Mouse (Mus musculus): ENCODE data around the gene Zbtb46.

The Zbtb46 gene

DNA sequence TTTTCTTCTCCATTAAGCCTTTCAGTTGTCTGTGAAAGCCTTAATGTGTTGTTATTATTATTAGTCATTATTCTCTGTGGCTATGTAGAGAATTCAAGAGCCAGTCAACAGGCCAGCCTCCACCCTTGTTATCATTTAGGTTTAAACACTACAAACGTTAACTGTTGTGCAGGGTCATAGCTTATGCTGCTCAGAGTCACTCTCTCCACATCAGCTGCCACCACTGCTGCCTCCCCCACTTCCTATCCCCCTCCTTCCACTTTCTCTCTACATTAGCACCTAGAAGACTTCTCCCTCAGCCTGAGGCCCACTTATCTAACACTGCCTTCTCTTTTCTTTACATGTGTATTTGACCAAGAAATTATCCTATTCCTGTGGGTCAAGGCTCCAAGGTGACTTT, 57.7 kb downstream of the Zbtb46 start:
- DNase-seq = no peak

DNA sequence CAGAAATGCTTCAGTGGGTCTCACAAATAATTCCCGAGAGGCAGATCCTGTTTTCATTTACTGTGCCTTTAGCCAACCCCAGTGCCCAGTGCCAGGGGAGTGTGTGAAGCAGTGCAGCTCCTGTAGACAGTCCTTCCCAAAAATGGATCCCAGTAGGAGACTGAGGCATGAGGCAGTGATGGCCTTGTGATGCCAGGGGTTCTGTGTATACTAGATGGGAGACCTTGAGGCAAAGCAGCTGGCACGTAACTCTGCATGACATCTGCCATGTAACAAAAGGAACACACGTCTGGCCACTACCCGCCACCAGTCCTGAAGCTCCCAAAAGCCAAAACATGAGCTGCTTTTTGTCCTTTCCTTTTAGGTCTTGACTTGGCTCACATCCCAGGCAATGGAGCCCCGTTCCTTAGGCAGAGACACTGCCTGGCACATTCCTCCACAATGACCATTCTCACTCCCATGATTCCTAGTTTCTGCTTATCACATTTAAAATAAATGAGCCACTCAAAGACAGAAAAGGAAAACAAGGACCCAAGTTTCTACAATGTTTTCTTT, 61.9 kb downstream of the Zbtb46 start:
- no peak for DNase-seq

DNA sequence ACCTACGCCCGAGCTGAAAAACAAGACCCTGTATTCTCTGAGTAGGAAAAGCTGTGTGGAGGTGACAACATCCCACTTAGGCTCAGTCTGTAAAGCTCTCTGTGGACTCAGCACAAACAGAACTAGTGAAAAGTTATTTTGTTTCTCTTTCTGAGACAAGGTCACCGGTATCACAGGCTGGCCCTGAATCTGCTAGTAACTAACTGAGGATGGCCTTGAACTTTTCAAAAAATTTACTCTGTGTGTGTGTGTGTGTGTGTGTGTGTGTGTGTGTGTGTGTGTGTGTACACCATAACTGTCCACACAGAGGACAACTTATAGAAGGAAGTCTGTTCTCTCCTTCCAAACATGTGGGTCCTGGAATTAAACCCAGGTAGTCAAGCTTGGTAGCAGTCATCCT, 65.1 kb downstream of the Zbtb46 start:
- no peak for DNase-seq

DNA sequence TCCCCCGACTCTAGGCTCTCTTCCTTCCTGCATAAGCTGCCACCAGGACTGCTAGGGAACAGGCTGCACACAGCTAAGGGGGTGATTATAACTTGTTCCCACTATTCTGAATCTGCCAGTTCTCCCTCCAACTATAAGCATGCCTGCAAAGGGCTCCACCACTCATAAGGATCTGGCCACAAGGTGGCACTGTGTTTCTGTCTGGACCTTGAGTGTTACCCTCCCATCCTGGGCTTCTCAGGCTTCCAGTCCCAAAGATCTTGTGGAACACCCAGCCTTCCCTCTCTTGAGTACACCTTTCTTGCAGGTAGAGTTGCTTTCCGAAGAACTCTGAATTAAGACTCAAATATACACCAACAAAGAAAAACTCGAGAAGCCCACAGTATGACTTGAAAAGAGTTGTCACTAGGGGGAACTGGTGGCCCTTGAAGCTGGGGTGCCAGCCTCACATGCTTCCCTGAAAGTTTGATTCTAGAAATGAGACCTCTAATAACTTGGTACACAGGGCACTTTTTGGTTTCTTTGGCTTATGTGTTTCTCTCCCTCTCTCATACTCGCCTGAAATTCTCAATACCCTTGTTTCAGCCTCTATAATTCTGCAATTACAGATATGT, 66.5 kb downstream of the Zbtb46 start:
- DNase-seq = peak; percentile 85

DNA sequence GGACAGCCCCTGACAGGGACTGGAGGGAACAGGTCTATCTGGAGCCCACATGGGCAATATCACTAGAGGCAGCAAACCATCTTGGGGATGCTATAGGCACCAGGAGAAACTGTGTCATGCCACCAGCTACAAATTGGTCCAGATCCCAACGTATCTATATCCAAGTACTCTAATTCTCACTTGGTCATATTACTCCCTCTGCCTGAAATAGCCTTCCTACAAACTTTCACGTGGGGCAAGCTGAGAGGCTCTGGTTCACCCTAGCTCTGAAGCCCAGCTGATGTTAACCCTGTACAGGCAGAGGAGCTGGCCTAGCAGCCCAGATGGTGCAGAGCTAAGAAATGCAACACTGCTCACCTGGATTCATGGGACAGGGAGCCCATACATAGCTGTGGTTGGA, 67.7 kb downstream of the Zbtb46 start:
- DNase-seq = no peak

DNA sequence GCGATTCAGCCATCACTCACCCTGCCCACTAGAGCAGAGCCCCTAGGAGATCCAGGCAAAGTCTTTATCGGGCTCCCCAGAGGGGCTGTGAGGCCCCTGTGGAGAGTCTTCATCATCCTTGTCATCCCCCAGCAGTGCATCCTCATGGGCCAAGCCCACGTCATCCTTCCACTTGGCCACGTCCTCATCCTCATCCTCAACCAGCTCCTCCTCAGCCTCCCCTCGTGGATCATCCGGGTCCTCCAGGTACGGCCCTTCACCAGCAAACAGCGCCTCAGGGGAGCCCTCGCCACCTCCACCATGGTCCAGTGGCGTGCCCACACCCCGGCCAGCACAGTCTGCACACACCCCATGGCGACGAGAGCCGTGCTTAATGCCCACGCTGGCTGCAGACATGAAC, 68.2 kb downstream of the Zbtb46 start:
- DNase-seq = peak; percentile 50

DNA sequence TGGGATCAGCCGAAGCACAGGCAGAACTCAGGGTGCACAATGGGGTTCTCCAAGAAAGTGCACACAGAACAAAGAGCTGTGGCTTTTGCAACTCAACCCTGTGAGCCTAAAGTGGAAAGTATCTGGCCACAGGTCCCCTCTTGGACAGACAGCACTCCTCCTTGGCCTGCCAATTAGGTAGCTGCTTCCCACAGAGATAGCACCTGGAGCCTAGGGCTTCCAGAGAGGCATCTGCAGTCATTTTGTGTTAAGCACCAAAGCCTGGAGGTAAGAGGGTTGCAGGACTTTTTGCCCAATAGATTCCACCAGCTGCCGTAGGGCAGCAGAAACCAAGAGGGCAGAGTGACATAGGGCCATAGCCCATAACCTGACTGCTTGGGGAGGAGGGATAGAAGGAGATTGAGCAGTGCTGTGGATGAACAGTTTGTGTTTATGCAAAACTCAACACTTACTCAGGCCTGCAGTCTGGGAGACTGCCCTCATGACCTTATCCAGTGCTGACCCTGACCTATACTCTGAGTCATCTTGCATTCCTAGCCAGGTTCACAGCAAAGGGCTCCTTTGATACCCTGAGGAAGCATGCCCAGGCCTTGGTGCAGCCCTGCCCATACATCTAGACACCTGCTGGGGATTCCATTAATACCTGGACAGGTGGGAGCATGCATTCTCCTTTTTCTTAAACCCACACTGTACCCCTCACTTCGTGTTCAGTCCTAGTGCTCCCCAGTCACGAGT, 68.9 kb downstream of the Zbtb46 start:
- DNase-seq = peak; percentile 84

DNA sequence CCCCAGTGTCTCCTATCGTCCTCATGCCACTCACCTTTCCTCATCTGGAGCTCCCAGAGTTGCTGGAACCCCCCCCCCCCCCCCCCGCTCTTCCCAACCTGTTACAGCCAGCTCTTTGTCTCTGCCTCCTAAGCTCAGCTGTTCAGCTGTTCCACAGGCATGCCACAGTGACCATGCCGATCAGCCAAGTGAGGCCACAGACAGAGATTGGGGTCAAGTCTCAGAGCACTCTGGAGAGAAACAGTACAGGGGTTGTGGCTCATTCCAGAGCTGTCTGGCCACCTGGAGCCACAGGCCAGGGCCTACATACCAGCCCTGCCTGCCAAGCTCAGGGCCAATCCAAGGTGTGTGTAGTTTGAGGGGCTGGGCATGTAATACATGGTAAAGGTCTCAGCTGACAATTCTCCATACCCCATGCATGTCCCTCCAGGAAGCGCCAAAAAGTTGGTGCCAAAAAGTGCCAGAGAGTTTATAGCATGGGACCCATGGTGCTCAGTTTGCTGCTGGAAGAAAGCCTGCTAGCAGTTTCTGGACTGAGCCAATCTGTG, 72.5 kb downstream of the Zbtb46 start:
- peak; percentile 36 for DNase-seq

DNA sequence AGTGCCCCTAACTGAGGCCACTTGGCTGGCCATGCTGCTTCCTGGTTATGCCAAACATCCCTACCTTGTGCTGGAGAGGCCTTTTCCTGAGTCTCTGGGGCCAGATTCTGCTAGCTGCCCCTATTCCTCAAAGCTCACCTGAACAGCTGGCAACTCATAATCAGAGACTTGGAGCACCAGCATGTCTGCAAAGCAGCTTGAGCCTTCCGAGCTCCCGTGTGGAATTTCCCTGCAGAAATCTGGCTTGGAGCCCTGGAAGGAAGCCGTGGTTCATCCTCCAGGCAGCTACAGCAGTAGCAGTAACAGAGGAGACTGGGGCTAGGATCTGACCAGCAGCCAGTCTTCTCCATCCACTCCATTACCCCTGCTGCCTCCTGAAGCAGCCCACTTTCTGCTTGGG, 73.3 kb downstream of the Zbtb46 start:
- DNase-seq = peak; percentile 91

DNA sequence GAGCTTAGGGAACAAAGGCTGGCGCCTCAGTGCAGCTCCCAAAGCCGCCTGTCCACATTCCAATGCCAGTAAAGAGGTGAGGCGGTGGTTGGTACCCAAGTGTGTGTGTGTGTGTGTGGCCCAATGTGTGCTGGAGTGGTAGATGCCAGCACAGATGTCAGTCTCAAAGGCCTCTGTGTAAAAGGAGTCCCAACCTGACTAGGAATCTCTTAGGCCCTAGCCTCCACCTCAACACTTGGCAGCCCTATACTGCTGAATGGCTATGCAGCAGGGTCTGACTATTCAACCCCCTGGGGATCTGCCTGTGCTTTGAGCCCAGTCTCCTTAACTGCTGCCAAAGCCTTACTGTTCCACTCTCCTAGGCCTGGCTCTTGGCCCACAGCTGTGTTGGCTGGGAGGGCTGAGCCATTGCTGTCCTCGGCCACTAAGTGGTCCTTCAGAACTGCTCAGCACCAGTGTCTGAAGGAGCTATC, 74.3 kb downstream of the Zbtb46 start:
- peak; percentile 66 for DNase-seq

DNA sequence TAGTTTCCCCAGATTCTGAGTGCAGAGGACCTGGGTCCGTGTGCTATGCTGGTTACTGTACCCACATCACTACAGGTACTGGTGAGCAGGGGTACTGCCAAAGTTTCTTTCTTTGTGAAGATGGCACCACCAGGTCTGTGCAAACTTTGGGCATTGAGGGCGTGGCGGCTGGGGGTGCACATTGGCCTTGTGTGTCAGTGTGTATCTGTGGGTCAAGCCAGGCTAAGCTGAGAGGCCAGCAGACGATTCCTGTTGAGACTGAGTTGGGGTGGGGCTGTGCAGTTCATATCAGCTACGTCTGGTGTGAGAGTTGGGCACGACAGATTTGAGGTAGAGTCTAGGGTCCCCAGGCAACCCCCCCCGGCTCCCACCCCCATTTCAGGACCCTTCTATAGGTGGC, 74.8 kb downstream of the Zbtb46 start:
- peak; percentile 38 for DNase-seq

DNA sequence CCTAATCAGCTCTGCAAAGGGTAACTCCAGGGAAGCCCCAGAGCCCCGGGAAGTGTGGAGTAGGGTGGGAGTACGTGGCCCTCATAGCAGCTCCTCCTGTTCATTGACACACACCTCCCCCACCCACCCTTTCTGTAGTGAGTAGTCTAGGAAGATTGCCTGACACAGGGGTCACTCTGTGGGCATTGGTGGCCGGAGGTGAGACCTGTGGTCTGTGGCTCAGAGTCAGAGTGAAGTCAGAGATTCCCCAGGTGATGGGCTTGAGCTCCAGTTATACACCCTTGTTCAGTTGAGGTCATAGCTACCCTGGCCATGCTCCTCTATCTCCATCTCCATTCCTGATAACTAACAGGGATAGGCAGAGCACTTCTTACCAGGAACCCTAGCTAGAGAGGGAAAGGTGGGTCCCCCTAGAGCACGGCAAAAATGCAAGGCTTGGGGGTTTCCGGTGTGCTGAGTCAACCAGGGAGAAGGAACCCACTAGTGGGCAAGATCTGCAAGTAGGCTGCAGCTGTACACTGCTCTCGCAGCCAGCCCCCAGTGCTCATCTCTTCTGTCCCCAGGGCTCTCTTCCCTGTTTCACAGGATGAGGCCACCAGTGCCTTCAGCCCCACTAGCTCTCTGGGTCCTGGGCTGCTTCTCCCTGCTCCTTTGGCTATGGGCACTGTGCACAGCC, 77.5 kb downstream of the Zbtb46 start:
- DNase-seq = no peak

DNA sequence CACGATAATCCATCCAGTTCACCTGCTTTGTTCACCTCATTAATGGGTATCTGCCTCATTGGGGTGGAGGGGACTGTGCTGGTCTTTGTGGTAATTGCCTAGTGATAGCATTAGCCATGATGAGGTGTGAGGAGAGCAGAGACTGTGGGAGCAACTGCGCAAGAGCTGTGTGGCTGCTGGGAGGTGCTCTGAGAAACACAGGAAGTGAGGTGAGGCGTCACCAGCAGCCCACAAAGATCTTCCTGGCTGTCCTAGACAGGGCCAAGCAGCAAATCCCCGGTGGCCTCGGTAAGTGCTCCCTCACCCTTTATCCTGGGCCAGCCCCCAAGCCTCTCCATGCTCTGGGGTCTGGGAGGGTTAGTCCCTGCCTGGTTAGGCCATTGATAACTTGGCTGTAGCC, 78.1 kb downstream of the Zbtb46 start:
- DNase-seq = no peak

DNA sequence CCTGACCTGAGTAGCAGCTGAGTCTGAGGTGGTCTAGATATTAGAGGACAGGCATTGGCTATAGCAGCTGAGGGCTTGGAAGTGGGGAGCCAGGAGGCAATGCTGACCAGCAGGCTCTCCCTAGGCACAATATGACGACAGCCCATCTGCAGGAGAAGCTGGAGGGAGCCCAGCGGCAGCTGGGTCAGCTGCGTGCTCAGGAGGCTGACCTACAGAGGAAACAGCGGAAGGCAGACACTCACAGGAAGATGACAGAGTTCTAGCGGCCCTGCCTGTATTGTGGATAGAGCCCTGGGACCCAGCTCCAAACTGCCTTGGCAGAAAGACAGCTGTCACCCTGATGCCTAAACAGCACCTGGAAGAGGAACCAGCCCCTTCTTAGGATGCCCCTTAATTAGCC, 79.0 kb downstream of the Zbtb46 start:
- no peak for DNase-seq

DNA sequence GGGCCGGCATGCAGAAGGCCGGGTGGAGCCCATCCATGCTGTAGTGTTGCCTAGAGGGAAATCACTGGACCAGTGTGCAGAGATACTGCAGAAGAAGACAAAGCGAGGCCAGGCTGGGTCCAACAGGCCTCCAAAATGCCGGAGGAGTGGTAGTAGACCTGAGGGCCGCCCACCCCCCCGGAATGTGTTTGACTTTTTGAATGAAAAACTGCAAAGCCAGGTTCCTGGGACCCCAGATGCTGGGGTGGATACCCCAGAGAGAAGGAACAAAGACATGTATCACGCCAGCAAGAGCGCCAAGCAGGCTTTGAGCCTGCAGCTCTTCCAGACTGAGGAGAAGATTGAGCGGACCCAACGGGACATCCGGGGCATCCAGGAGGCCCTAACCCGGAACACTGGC, 79.4 kb downstream of the Zbtb46 start, which contains the start of gene Lime1:
Lime1 (plus strand) TSS at position 301 of the 400 bp plus-strand sequence.
- no peak for DNase-seq

DNA sequence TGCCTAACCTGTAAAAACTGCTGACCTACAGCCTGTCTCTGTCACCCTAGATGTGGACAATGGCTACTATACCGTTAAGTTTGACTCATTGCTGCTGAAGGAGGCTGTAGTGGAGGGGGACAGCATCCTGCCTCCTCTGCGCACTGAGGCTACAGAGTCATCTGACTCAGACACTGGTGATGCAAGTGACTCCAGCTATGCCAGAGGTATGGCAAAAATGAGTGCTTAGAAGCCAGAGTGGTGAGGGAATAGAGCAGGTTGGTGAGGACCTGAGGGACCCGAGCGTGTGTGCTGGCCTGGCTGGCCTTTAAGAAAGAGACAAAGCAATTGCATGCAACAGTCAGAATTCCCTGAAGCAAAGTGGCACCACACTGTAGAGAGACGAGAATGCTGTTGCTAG, 80.5 kb downstream of the Zbtb46 start:
- DNase-seq = no peak

DNA sequence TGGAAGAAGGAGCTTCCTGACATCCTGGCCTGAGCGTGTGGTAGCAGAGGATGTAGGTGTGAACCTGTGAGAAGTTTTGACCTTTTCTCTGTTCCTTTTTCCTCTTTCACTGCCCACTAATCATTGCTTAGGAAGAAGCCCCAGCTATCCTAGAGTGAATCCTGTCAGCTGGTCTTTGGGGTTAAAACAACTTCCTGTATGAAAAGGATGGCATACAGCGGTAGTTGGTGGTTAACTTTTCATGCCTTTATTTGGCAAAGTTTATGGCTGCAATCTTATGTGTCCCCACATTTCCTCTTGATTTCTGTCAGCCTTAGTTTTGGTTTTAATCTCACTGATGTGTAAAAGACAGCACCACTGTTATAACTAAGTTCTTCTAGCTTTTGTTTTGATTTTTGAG, 82.0 kb downstream of the Zbtb46 start:
- DNase-seq = no peak

DNA sequence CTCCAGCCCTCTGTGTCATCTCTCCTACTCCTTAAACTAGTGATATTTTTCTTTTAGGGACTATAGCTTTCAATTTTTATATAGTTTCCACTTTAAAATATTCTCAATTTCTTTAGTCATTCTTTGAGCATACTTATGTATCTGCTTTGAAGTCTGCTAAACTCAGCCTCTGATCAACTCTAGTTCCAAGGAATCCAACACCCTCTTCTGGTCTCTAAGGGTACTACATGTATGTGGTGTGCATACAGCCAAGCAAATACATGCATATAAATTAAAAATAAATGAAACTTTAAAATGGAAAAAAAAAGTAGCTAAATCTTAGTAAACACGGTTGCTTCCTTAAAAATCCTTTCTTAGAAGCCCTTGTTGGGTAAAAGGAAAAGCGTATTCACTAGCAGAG, 83.4 kb downstream of the Zbtb46 start:
- no peak for DNase-seq

DNA sequence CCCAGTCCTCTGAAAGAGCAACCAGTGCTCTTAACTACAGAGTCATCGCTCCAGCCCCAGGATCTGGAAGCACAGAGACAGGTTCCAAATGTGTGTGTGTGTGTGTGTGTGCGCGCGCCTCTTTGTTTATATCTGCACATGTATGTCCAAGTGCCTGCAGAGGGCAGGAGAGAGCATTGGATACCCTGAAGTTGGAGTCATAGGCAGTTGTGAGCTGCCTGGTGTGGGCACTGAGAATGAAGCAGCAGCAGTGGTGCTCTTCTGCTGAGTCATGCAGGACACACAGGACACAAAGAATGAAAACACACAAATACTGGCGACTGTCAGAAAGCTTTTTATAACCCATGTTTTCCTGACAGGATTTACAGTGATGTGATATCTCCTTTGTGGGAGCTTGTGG, 89.2 kb downstream of the Zbtb46 start:
- DNase-seq = no peak

DNA sequence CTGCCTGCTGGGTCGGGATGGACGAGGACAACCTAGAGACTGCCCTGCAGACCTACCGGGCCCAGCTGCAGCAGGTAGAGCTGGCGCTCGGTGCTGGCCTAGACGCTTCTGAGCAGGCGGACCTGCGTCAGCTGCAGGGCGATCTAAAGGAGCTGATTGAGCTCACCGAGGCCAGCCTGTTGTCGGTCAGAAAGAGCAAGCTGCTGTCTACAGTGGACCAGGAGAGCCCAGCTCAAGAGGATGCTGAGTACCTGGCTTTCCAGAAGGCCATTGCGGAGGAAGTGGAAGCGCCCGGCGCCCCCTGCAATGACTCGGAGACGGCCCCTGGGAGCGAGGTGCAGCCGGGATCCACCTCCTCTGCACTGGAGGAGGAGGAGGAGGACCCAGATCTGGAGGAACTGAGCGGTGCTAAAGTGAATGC, 93.6 kb downstream of the Zbtb46 start:
- DNase-seq = no peak

DNA sequence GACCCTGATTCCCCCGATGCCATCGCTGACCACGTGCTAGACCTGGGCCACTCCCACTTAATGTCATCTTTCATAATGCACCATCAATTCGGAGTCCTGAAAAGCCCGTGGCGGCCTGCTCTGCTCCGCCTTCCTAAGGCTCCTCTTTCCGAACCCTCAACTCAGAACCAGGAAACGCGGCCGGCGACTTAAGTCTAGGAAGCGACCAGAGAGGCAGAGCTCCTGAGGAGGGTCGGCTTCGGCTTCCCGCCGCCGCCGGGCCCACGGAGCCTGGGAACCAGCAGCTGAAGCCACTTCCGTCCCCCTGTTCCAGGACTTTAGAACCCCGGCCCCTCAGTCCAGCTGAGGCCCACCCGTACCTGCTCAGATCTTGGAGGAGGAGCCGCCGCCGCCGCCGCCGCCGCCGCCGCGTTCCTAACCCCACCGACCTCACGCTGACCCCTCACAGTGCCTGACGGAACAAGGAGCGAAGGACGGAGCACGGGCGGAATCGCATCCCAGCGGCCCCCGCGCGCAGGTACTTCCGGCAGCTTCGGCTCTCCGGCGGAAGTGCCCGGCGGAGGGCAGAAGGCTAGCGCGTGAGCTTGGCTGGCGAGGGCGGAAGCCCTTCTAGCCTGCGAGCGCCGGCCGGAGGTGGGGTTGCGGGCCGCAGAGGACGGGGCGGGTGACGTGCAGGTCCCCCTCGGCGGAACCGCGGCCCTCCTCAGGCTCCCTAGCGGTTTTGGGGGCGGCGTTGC, 94.2 kb downstream of the Zbtb46 start, which contains the start of the genes Zgpat and Arfrp1:
Zgpat (plus strand) TSS at position 69 of the 737 bp plus-strand sequence.
Arfrp1 (minus strand) TSS at position 545 of the 737 bp plus-strand sequence.
- peak; percentile 90 for DNase-seq

DNA sequence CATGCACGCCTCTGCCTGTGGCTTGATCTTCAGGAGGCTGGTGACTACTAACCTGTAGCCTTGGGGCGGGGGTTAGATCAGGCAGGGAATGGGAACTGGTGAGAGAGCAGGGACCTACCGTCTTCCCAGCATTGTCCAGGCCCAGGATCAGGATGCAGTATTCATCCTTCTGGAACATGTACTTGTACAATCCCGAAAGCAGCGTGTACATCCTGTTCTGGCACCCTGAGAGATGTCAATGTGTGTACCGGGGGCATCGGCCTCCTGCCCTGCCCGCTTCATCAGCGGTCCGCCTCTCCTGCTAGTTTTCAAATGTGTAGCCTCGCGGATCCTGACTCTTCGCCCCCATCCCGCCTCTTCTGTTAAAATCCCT, 94.8 kb downstream of the Zbtb46 start:
- no peak for DNase-seq

DNA sequence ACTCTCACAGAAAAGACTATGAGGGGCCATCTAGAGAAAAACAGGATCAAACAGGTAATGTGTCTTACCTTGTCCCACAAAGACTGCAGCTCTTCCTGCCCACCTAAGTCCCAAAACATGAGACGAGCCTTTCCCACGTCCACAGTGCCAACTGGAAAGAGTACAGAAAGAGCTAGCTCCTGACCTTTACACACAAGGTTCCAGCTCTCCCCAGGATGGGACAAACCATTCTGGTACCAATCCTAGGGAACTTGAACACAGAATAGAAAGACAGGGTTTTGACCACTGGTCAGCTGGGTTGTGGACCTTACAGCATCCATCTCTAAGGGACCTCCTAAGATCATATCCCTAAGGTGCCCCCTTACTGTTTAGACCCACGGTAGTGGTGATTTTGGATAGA, 95.3 kb downstream of the Zbtb46 start:
- DNase-seq = no peak

All from cerebellum, adult 9-11 months (tissue).